Mouse (Mus musculus) small intestine, adult 2 months (tissue): ENCODE results near the gene Fam133b.

Experiments used
- CTCF ChIP-seq: fragments of 200-500 bp; IDR thresholded peaks from 2 replicates; pipeline ENCODE4 v1.5.1; 2012; ENCODE audit warnings: low read depth, mild to moderate bottlenecking, control low read depth, inconsistent platforms, low read length, moderate library complexity, mixed read lengths; ENCODE audit not compliant: insufficient replicate concordance, insufficient read length; ENCODE audit errors: extremely low read depth
- POLR2A ChIP-seq: fragments of 200-500 bp; IDR thresholded peaks from 2 replicates; pipeline ENCODE4 v1.6.1; 2012; ENCODE audit warnings: low read depth, mild to moderate bottlenecking, control low read depth, inconsistent platforms, low read length, moderate library complexity

- TF ChIP-seq POLR2A (no peak), CTCF (no peak)
These were observed 34.9 kb upstream of the Fam133b start for GRCm38 (mm10) chr5:3508480-3509381.
